Mouse (Mus musculus) olfactory bulb, adult 2 months (tissue): ENCODE data around the gene Arap1.

ENCODE experiments used
- CTCF ChIP-seq: fragments of 200-500 bp; IDR thresholded peaks from 2 replicates; pipeline ENCODE4 v1.5.1; 2012; ENCODE audit warnings: low read depth, mild to moderate bottlenecking, low read length, moderate library complexity; ENCODE audit not compliant: insufficient read depth
- POLR2A ChIP-seq: fragments of 200-500 bp; IDR thresholded peaks from 2 replicates; pipeline ENCODE4 v1.6.1; 2012; ENCODE audit warnings: mild to moderate bottlenecking, low read depth, low read length, moderate library complexity; ENCODE audit not compliant: insufficient read depth

- TF ChIP-seq POLR2A (no peak), CTCF (no peak)
These were observed 74.8 kb downstream of the Arap1 start for GRCm38 (mm10) chr7:101422646-101423045.
